Mouse (Mus musculus) Patski (cell line): ENCODE data around the gene Bmx. TPM values are rescaled to one million over a fixed set of nuclear protein-coding genes. Genes with fewer than 3 reads are reported as not detected.

Experiments
- ATAC-seq: fragments of 100-300 bp; one replicate; pipeline ENCODE4 v1.8.0; 2021
- CTCF ChIA-PET: fragments of 350-600 bp; sonication (Branson Sonifier 250); formaldehyde crosslinking; loops from one replicate; lab custom pipeline; 2022; ENCODE audit warnings: inconsistent platforms; lab: Charles Lee
- POLR2A ChIA-PET: fragments of 350-600 bp; sonication (Branson Sonifier 250); formaldehyde crosslinking; loops from one replicate; lab custom pipeline; 2022; ENCODE audit warnings: antibody characterized with exemption, inconsistent platforms; lab: Charles Lee
- DNase-seq: peaks from one replicate; pipeline ENCODE4 v3.0.0-alpha.2; 2011; ENCODE audit warnings: low read depth, low spot score
- H3K27me3 ChIP-seq: fragments of 371-371 bp; one replicate; pipeline ENCODE4 v1.5.1; 2021
- CTCF ChIP-seq: fragments of 100-300 bp; IDR thresholded peaks from one replicate; pipeline ENCODE4 v1.5.1; 2021
- in situ Hi-C: fragments of 300-500 bp; cut with MboI; formaldehyde crosslinking; loops from 3 replicates; pipeline ENCODE4 v1.11.1; 2018; ENCODE audit warnings: low pct_unique_long_range_greater_than_20kb, mixed read lengths
- polyA plus RNA-seq: library from polyadenylated mRNA; unstranded; gene quantifications from one replicate; pipeline ENCODE4 v1.2.3, GENCODE M21; 2021

Gene Bmx
- polyA plus RNA-seq, 1 experiment from 2014 or later, result not detected

DNA sequence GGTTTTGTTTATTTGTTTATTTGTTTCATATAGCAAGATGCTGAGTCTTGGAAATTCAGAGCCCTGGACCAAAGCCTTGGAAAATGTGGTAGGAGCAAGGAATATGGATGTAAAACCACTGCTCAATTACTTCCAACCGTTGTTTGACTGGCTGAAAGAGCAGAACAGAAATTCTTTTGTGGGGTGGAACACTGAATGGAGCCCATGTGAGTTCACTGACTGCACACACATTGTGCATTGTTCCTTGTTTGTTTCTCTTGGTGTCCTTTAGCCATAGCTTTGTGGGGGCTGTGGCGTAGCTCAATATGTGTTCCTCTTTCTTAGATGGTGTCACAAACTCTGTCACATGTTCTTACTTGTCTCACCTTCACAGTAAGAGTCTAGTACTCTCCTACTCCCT, 82.2 kb downstream of the Bmx start:
- no peak for ATAC-seq
- no peak for DNase-seq
- in situ Hi-C loops, result loop anchor here (10.0 kb wide), 1 partner anchor 71 kb away; no protein-coding TSS in a partner anchor
- ChIA-PET POLR2A (no interaction called here), CTCF (interaction anchor here (0.9 to 1.3 kb wide), 2 partner anchors 13 to 74 kb away, joined by 3 read pairs; no protein-coding TSS in a partner anchor)
- TF ChIP-seq CTCF, result no peak
- peaks cover 25% of the 10 kb centered on the region for H3K27me3 ChIP-seq

- in situ Hi-C loops, result loop anchor here (10.0 kb wide), 1 partner anchor 71 kb away; no protein-coding TSS in a partner anchor
- DNase-seq, result no peak
- POLR2A ChIA-PET, result no interaction called here
- CTCF ChIA-PET, result no interaction called here
- H3K27me3 ChIP-seq, result peaks cover 25% of the 10 kb centered on the region
- ATAC-seq, result no peak
- no peak for TF ChIP-seq CTCF
Measured at GRCm38 (mm10) chrX:164175311-164175710, 82.7 kb downstream of the Bmx start.

DNA sequence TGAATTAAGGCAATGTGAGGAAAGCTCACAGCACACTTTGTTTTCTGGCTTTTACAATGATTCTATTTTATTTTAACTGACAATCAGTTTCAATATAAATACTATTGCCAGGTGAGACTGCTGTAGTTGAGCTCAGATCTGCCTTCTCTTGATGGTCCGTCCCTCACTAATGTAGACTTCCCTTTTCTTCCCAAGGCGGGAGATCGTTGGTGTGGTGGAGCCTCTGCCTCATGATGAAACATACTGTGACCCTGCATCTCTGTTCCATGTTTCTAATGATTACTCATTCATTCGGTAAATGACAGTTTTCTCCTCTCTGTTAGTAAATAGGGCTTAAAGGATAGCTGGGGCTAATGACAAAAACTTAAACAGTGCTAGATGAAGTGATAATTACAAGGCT, 84.1 kb downstream of the Bmx start:
- CTCF ChIA-PET, result no interaction called here
- no peak for ATAC-seq
- in situ Hi-C loops, result loop anchor here (10.0 kb wide), 1 partner anchor 69 kb away; no protein-coding TSS in a partner anchor
- peaks cover 26% of the 10 kb centered on the region for H3K27me3 ChIP-seq
- TF ChIP-seq CTCF, result no peak
- DNase-seq, result no peak
- POLR2A ChIA-PET, result no interaction called here

GRCm38 (mm10) chrX:164171034-164171433, 87.0 kb downstream of the Bmx start:
- CTCF ChIA-PET, result no interaction called here
- in situ Hi-C loops, result loop anchor here (10.0 kb wide), 1 partner anchor 66 kb away; no protein-coding TSS in a partner anchor
- TF ChIP-seq CTCF, result no peak
- POLR2A ChIA-PET, result no interaction called here
- no peak for DNase-seq
- H3K27me3 ChIP-seq, result peaks cover 31% of the 10 kb centered on the region
- no peak for ATAC-seq

GRCm38 (mm10) chrX:164164681-164165080, 93.3 kb downstream of the Bmx start:
- H3K27me3 ChIP-seq, result peaks cover 30% of the 10 kb centered on the region
- CTCF ChIA-PET, result no interaction called here
- in situ Hi-C loops, result no loop called here
- no peak for DNase-seq
- ATAC-seq, result no peak
- TF ChIP-seq CTCF, result no peak
- POLR2A ChIA-PET, result no interaction called here

DNA sequence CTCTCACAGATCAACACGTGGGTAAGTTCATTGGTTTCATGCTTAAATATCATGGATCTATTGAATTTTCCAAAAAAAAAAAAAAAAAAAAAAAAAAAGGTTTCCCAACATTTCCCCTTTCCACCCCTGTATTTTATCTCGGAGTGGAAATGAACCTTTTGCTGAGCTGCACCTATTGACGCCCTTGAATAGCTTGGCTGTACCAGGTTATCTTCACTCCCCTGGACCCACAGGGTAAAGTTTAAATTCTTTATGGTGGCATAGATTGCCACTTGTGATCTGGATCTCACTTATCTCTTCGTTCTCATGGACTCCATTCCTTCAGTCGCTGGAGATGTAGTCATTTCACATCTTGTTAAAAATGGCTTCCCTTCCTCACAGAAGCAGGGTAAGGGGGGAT, 103.4 kb downstream of the Bmx start:
- POLR2A ChIA-PET, result interaction anchor here (0.7 kb wide), 2 partner anchors 28 to 31 kb away, joined by 8 to 10 read pairs; no protein-coding TSS in a partner anchor
- ATAC-seq, result no peak
- CTCF ChIA-PET, result no interaction called here
- no peak for TF ChIP-seq CTCF
- in situ Hi-C loops, result no loop called here
- no peak for DNase-seq
- H3K27me3 ChIP-seq, result peaks cover 32% of the 10 kb centered on the region

- ChIA-PET CTCF (no interaction called here), POLR2A (no interaction called here)
- DNase-seq (no peak), ATAC-seq (no peak)
- TF ChIP-seq CTCF, result no peak
- in situ Hi-C loops, result no loop called here
- peaks cover 31% of the 10 kb centered on the region for H3K27me3 ChIP-seq
Measured at GRCm38 (mm10) chrX:164153606-164154005, 104.4 kb downstream of the Bmx start.

GRCm38 (mm10) chrX:164152703-164153102, 105.3 kb downstream of the Bmx start:
- POLR2A ChIA-PET, result no interaction called here
- H3K27me3 ChIP-seq, result peaks cover 26% of the 10 kb centered on the region
- in situ Hi-C loops, result no loop called here
- TF ChIP-seq CTCF, result no peak
- DNase-seq (no peak), ATAC-seq (no peak)
- CTCF ChIA-PET, result interaction anchor here (1.4 kb wide), 1 partner anchor 10 kb away, joined by 3 read pairs; no protein-coding TSS in a partner anchor

GRCm38 (mm10) chrX:164145463-164146250, 112.3 kb downstream of the Bmx start:
- ATAC-seq, result no peak
- in situ Hi-C loops, result no loop called here
- CTCF ChIA-PET, result no interaction called here
- no peak for TF ChIP-seq CTCF
- peaks cover 23% of the 10 kb centered on the region for H3K27me3 ChIP-seq
- POLR2A ChIA-PET, result no interaction called here
- no peak for DNase-seq

Other genes with a start within 250 kb of the Bmx start
- 23.8 TPM for gene Car5b, start 230.2 kb downstream of the Bmx start, polyA plus RNA-seq
- 7.6 TPM for gene Siah1b, start 181.7 kb downstream of the Bmx start, polyA plus RNA-seq
- gene Cltrn, start 169.4 kb downstream of the Bmx start, polyA plus RNA-seq, result not detected
- gene Ace2, start 118.9 kb downstream of the Bmx start, polyA plus RNA-seq, result 0.24 TPM
- not detected for gene Pir, start 11.2 kb upstream of the Bmx start, polyA plus RNA-seq
- gene Vegfd, start 115.2 kb upstream of the Bmx start, polyA plus RNA-seq, result 0.12 TPM
- gene Piga, start 161.6 kb upstream of the Bmx start, polyA plus RNA-seq, result 7.8 TPM
- gene Asb11, start 178.8 kb upstream of the Bmx start, polyA plus RNA-seq, result not detected
- 0.51 TPM for gene Asb9, start 248.1 kb upstream of the Bmx start, polyA plus RNA-seq